Mouse (Mus musculus): Measurements from ENCODE around the gene Tmem178.
"Not testable (repeated sequence)": the region's sequence is repeated elsewhere in the genome, so short reads cannot be mapped to it uniquely, and the experiment has no call there.

Tmem178 gene

GRCm38 (mm10) chr17:80943835-80944529, 450 bp upstream of the Tmem178 start:
- DNase-seq (ENCODE audit: low spot score in 2 of 2), result no peak

- DNase-seq (ENCODE audit: low spot score in 2 of 2), result not testable (repeated sequence)
Measured at GRCm38 (mm10) chr17:80945510-80945909, 1.1 kb downstream of the Tmem178 start.

- DNase-seq (ENCODE audit: low spot score in 2 of 2), result peak in 1 of 2 experiments; percentile 33
Measured at GRCm38 (mm10) chr17:80946091-80946885, 1.9 kb downstream of the Tmem178 start.

- DNase-seq (ENCODE audit: low spot score in 2 of 2), result no peak
Measured at GRCm38 (mm10) chr17:80947075-80947960, 2.9 kb downstream of the Tmem178 start.

GRCm38 (mm10) chr17:80949382-80949781, 5.0 kb downstream of the Tmem178 start:
- DNase-seq (ENCODE audit: low spot score in 2 of 2), result no peak

- DNase-seq (ENCODE audit: low spot score in 2 of 2), result no peak
Measured at GRCm38 (mm10) chr17:80949895-80950294, 5.5 kb downstream of the Tmem178 start.

- DNase-seq (ENCODE audit: low spot score in 2 of 2), result no peak
Measured at GRCm38 (mm10) chr17:80952305-80952704, 7.9 kb downstream of the Tmem178 start.

GRCm38 (mm10) chr17:80955415-80955814, 11.0 kb downstream of the Tmem178 start:
- DNase-seq (ENCODE audit: low spot score in 2 of 2), result no peak

- DNase-seq (ENCODE audit: low spot score in 2 of 2), result no peak
Measured at GRCm38 (mm10) chr17:80955998-80956811, 11.8 kb downstream of the Tmem178 start.

GRCm38 (mm10) chr17:80958332-80958731, 13.9 kb downstream of the Tmem178 start:
- peak; percentile 68 for DNase-seq (ENCODE audit: low spot score in 2 of 2)

- DNase-seq (ENCODE audit: low spot score in 2 of 2), result no peak
Measured at GRCm38 (mm10) chr17:80959840-80960239, 15.4 kb downstream of the Tmem178 start.

- DNase-seq (ENCODE audit: low spot score in 2 of 2), result no peak
Measured at GRCm38 (mm10) chr17:80967475-80967874, 23.0 kb downstream of the Tmem178 start.

GRCm38 (mm10) chr17:80969643-80970619, 25.5 kb downstream of the Tmem178 start:
- DNase-seq (ENCODE audit: low spot score in 2 of 2), result peak; percentile 46 to 60

- DNase-seq (ENCODE audit: low spot score in 2 of 2), result no peak
Measured at GRCm38 (mm10) chr17:80970716-80971115, 26.3 kb downstream of the Tmem178 start.

GRCm38 (mm10) chr17:80972891-80973290, 28.5 kb downstream of the Tmem178 start:
- DNase-seq (ENCODE audit: low spot score in 2 of 2), result no peak

- DNase-seq (ENCODE audit: low spot score in 2 of 2), result no peak
Measured at GRCm38 (mm10) chr17:80977245-80977644, 32.8 kb downstream of the Tmem178 start.

GRCm38 (mm10) chr17:80980096-80980495, 35.7 kb downstream of the Tmem178 start:
- no peak for DNase-seq (ENCODE audit: low spot score in 2 of 2)

- DNase-seq (ENCODE audit: low spot score in 2 of 2), result peak; percentile 20 to 35
Measured at GRCm38 (mm10) chr17:80981721-80982411, 37.4 kb downstream of the Tmem178 start.

- peak; percentile 93 to 94 for DNase-seq (ENCODE audit: low spot score in 2 of 2)
Measured at GRCm38 (mm10) chr17:80982412-80982787, 38.0 kb downstream of the Tmem178 start.

Measured in right cerebral cortex, adult 2 months (tissue).